Comparison of ENCODE assay signal across 8 mouse cellular contexts in the genomic region with DNA sequence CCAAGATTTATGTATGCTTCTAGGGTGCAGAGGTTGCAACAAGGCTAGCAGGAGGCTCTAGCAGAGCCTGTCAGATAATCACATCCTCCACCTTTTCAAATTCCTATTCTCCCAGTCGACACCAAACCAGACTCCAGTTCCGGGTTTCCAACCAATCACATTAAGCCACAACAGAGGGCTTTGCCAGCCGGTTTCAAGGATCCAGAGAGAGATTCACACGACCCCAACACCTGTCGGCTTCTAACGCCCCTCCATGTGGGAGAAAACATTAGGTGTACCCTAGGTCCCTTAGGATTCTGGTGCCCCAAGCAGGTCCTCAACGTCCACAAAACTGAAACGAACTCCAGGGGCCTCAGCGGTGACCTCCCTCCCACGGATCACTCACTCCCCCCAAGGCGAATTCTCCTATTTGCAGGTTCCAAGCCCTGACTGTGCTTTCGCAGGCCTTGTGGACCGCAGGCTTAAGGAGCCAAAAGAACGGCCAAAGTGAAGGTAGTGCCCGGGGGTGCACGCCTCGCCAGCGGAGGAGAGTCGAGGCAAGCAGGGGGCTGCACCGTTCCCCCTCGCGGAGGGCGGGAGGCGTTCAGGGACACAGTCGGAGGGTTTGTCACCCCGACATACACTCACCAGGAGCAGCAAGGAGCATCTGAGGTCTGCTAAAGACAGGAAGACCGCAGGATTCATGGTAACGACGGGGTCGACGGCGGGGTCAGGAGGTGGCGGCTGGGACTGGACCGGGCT. TPM values are rescaled to one million over a fixed set of nuclear protein-coding genes. Genes with fewer than 3 reads are reported as not detected.
DNase-seq lines count a peak whose midpoint lies in the region; ATAC-seq lines count a peak whose summit lies in the region.

No protein-coding gene starts in this region.

- no peaks in the 10 kb centered on the region for H3K9me3 ChIP-seq in erythroblast, embryonic 14.5 days (ENCODE audit: control insufficient read depth, low read length)
- H3K9me3 ChIP-seq in heart, embryonic 16.5 days (replicated peaks; ENCODE audit: control insufficient read depth, low read length) = no peaks in the 10 kb centered on the region
- no peaks in the 10 kb centered on the region for H3K9me3 ChIP-seq in limb, embryonic 12.5 days
- H3K9me3 ChIP-seq in midbrain, embryonic 13.5 days = no peaks in the 10 kb centered on the region

- DNase-seq in urinary bladder, postnatal 14 days (ENCODE audit: low spot score) = peak; percentile 9
- no peak for DNase-seq in urinary bladder, postnatal 4 days (ENCODE audit: low spot score in 2 of 2)
- no peak for DNase-seq in cerebellum, postnatal 14 days

- peaks cover 27% of the 10 kb centered on the region for H3K4me1 ChIP-seq in erythroblast, embryonic 14.5 days (ENCODE audit: control insufficient read depth)
- H3K4me1 ChIP-seq in heart, embryonic 16.5 days (ENCODE audit: control insufficient read depth, insufficient read depth, low read length) = peaks cover 4% of the 10 kb centered on the region
- H3K4me1 ChIP-seq in limb, embryonic 12.5 days (replicated peaks) = peaks cover 11% of the 10 kb centered on the region
- H3K4me1 ChIP-seq in midbrain, embryonic 13.5 days (replicated peaks) = peaks cover 25% of the 10 kb centered on the region

- H3K4me3 ChIP-seq in erythroblast, embryonic 14.5 days (replicated peaks) = peak overlapping the region; percentile 100
- peak overlapping the region; percentile 99 for H3K4me3 ChIP-seq in heart, embryonic 16.5 days (ENCODE audit: low read length)
- H3K4me3 ChIP-seq in limb, embryonic 12.5 days (replicated peaks) = peak overlapping the region; percentile 89
- peak overlapping the region; percentile 99 for H3K4me3 ChIP-seq in midbrain, embryonic 13.5 days (replicated peaks)

- ATAC-seq in erythroblast, adult 5-6 weeks (replicated peaks; ENCODE audit: low FRiP score, poor library complexity, severe bottlenecking) = no peak; the same call in 1 of the 2 replicates
- peak; percentile 32 for ATAC-seq in heart, embryonic 16.5 days (replicated peaks; ENCODE audit: extremely low read depth, insufficient read depth, low FRiP score)
- peak; percentile 75; the same call in 1 of the 2 replicates for ATAC-seq in limb, embryonic 12.5 days (ENCODE audit: insufficient number of reproducible peaks, insufficient read depth, low FRiP score, low TSS enrichment, low read depth)
- no peak for ATAC-seq in midbrain, embryonic 13.5 days

- H3K27me3 ChIP-seq in erythroblast, embryonic 14.5 days (ENCODE audit: control insufficient read depth) = no peaks in the 10 kb centered on the region
- no peaks in the 10 kb centered on the region for H3K27me3 ChIP-seq in heart, embryonic 16.5 days (ENCODE audit: control insufficient read depth, insufficient read depth, low read length)
- H3K27me3 ChIP-seq in limb, embryonic 12.5 days = no peaks in the 10 kb centered on the region
- H3K27me3 ChIP-seq in midbrain, embryonic 13.5 days = no peaks in the 10 kb centered on the region

- H3K27ac ChIP-seq in heart, embryonic 16.5 days (ENCODE audit: low read length) = peak overlapping the region; percentile 61
- peak overlapping the region; percentile 66 for H3K27ac ChIP-seq in limb, embryonic 12.5 days
- H3K27ac ChIP-seq in midbrain, embryonic 13.5 days = peak overlapping the region; percentile 44; the same call in 1 of the 2 replicates

- H3K36me3 ChIP-seq in erythroblast, embryonic 14.5 days (ENCODE audit: control insufficient read depth) = no peaks in the 10 kb centered on the region; the same call in 1 of the 2 replicates
- H3K36me3 ChIP-seq in heart, embryonic 16.5 days (ENCODE audit: control insufficient read depth, insufficient read depth) = 0 out of 2 replicates have a peak, but pooled peaks cover 2% of the 10 kb centered on the region
- H3K36me3 ChIP-seq in limb, embryonic 12.5 days = no peaks in the 10 kb centered on the region
- no peaks in the 10 kb centered on the region for H3K36me3 ChIP-seq in midbrain, embryonic 13.5 days

- WGBS in heart, embryonic 16.5 days = under 1% methylated on average over 34 of the region's 34 CpGs
- under 1% methylated on average over 34 of the region's 34 CpGs for WGBS in limb, embryonic 12.5 days
- under 1% methylated on average over 34 of the region's 34 CpGs for WGBS in midbrain, embryonic 13.5 days

- H3K9ac ChIP-seq in heart, embryonic 16.5 days (ENCODE audit: low read length) = peak overlapping the region; percentile 90
- H3K9ac ChIP-seq in limb, embryonic 12.5 days (replicated peaks) = peak overlapping the region; percentile 81
- H3K9ac ChIP-seq in midbrain, embryonic 13.5 days (replicated peaks) = peak overlapping the region; percentile 94

- H3K4me2 ChIP-seq in heart, embryonic 16.5 days (ENCODE audit: low read depth, low read length) = peak overlapping the region; percentile 69
- H3K4me2 ChIP-seq in limb, embryonic 12.5 days = peak overlapping the region; percentile 84
- peak overlapping the region; percentile 94 for H3K4me2 ChIP-seq in midbrain, embryonic 13.5 days (replicated peaks)

RNA-seq across cellular contexts. Expression of a gene that starts 0.4 kb away (rescaled TPM):
- polyA plus RNA-seq in erythroblast, embryonic 14.5 days (2012) = 0.67 and 0.68 TPM in 2 replicates
- 17.7 and 29.5 TPM in 2 replicates for total RNA-seq in erythroblast, adult 5-6 weeks (2015; ENCODE audit: low replicate concordance)
- 19.8 and 28.2 TPM in 2 replicates for total RNA-seq in erythroblast, adult 5-6 weeks (2017; ENCODE audit: low replicate concordance)
- 56.7 and 63.6 TPM in 2 replicates for polyA plus RNA-seq in heart, embryonic 16.5 days (2015; fragmentation: Nextera tagmentation; extraction: Ambion mirVana)
- polyA plus RNA-seq in limb, embryonic 12.5 days (2016; fragmentation: Nextera tagmentation; extraction: Ambion mirVana) = 71.0 and 71.9 TPM in 2 replicates
- polyA plus RNA-seq in midbrain, embryonic 13.5 days (2015; fragmentation: Nextera tagmentation; extraction: Ambion mirVana) = 60.6 and 62.5 TPM in 2 replicates

RNA-seq across cellular contexts. Expression of a gene that starts 0.6 kb away (rescaled TPM):
- polyA plus RNA-seq in erythroblast, embryonic 14.5 days (2012) = 0.09 and 0.34 TPM in 2 replicates
- total RNA-seq in erythroblast, adult 5-6 weeks (2015; ENCODE audit: low replicate concordance) = 0.38 and 0.84 TPM in 2 replicates
- 1.4 and 2.0 TPM in 2 replicates for total RNA-seq in erythroblast, adult 5-6 weeks (2017; ENCODE audit: low replicate concordance)
- polyA plus RNA-seq in heart, embryonic 16.5 days (2015; fragmentation: Nextera tagmentation; extraction: Ambion mirVana) = 4.5 and 5.0 TPM in 2 replicates
- 12.0 and 12.6 TPM in 2 replicates for polyA plus RNA-seq in limb, embryonic 12.5 days (2016; fragmentation: Nextera tagmentation; extraction: Ambion mirVana)
- polyA plus RNA-seq in midbrain, embryonic 13.5 days (2015; fragmentation: Nextera tagmentation; extraction: Ambion mirVana) = 7.6 and 7.7 TPM in 2 replicates

Comparison
In these comparisons a context has a peak if more than half of its experiments do, and no peak if none do; other contexts are left out.
1. ATAC-seq: peak in heart, embryonic 16.5 days (single experiment) and limb, embryonic 12.5 days (single experiment); none in erythroblast, adult 5-6 weeks (single experiment) and midbrain, embryonic 13.5 days (single experiment).
2. RNA of a gene that starts 0.4 kb away (polyA plus RNA-seq): 71.0 to 71.9 TPM in limb, embryonic 12.5 days, 56.7 to 63.6 TPM in heart, embryonic 16.5 days and 60.6 to 62.5 TPM in midbrain, embryonic 13.5 days; 0.67 to 0.68 TPM in erythroblast, embryonic 14.5 days; every median in the first group is over 10 times any median in the second.
3. Peak in every context shown above with its lines, with median percentiles within 50 percentile points of each other: H3K4me3 ChIP-seq, H3K27ac ChIP-seq, H3K4me2 ChIP-seq and H3K9ac ChIP-seq.